Mouse (Mus musculus) brain, embryonic 14.5 days (tissue): Measurements from ENCODE around the gene Bcas3.

Experiments used
- CTCF ChIP-seq: fragments of 200-500 bp; IDR thresholded peaks from 2 replicates; pipeline ENCODE4 v1.5.1; 2012; ENCODE audit warnings: inconsistent platforms, mild to moderate bottlenecking, moderate library complexity, borderline replicate concordance; ENCODE audit not compliant: insufficient read depth, insufficient read length; ENCODE audit errors: extremely low read depth
- POLR2A ChIP-seq: fragments of 200-500 bp; IDR thresholded peaks from 2 replicates; pipeline ENCODE4 v1.6.1; 2012; ENCODE audit warnings: mild to moderate bottlenecking, inconsistent platforms, borderline replicate concordance; ENCODE audit not compliant: poor library complexity, insufficient read depth, insufficient read length, severe bottlenecking; ENCODE audit errors: extremely low read depth

- TF ChIP-seq POLR2A = no peak
- no peak for TF ChIP-seq CTCF
Measured at GRCm38 (mm10) chr11:85842596-85843346, 489.8 kb downstream of the Bcas3 start.
